Mouse (Mus musculus) E14TG2a.4 (cell line): ENCODE data around the gene Clec2l.
A peak's percentile ranks its signal among the peaks of the same experiment; 100 is the strongest.

Experiments
- H3K27me3 ChIP-seq: 2 replicates; pipeline ENCODE4 v1.6.1; 2014; ENCODE audit warnings: low read length, control low read depth; ENCODE audit not compliant: insufficient read depth
- H3K36me3 ChIP-seq: 2 replicates; pipeline ENCODE4 v1.6.1; 2014; ENCODE audit warnings: low read length, control low read depth; ENCODE audit not compliant: insufficient read depth
- H3K4me1 ChIP-seq: replicated peaks from 2 replicates; pipeline ENCODE4 v1.6.1; 2014; ENCODE audit warnings: low read depth, low read length, control low read depth
- H3K4me3 ChIP-seq: replicated peaks from 2 replicates; pipeline ENCODE4 v1.5.1; 2014; ENCODE audit warnings: mild to moderate bottlenecking, low read length
- H3K9me3 ChIP-seq: 2 replicates; pipeline ENCODE4 v1.6.1; 2014; ENCODE audit warnings: low read length, control low read depth
- CTCF ChIP-seq: conservative IDR thresholded peaks from 2 replicates; pipeline ENCODE4 v1.5.1; 2014; ENCODE audit warnings: low read length
- NANOG ChIP-seq: IDR thresholded peaks from 2 replicates; pipeline ENCODE4 v1.6.1; 2014; ENCODE audit warnings: borderline replicate concordance, low read length, mixed read lengths
- POU5F1 ChIP-seq: IDR thresholded peaks from 2 replicates; pipeline ENCODE4 v1.6.1; 2014; ENCODE audit warnings: low read length, borderline replicate concordance

Gene Clec2l

GRCm38 (mm10) chr6:38677629-38678028 is 14.8 kb downstream of the Clec2l start:
- no peak for TF ChIP-seq CTCF
- no peak for TF ChIP-seq NANOG
- TF ChIP-seq POU5F1: no peak
- H3K36me3 ChIP-seq: no peaks in the 10 kb centered on the region
- H3K9me3 ChIP-seq: no peaks in the 10 kb centered on the region
- H3K4me1 ChIP-seq: peaks cover 18% of the 10 kb centered on the region
- peak overlapping the region; percentile 68; the same call in 1 of the 2 replicates for H3K4me3 ChIP-seq
- H3K27me3 ChIP-seq: peaks cover 46% of the 10 kb centered on the region

GRCm38 (mm10) chr6:38682532-38682931 is 19.7 kb downstream of the Clec2l start:
- TF ChIP-seq POU5F1 (no peak), CTCF (no peak)
- no peak overlapping the region for H3K4me3 ChIP-seq
- H3K9me3 ChIP-seq: peaks cover 12% of the 10 kb centered on the region
- peaks cover 8% of the 10 kb centered on the region for H3K4me1 ChIP-seq
- peaks cover 14% of the 10 kb centered on the region for H3K27me3 ChIP-seq
- H3K36me3 ChIP-seq: no peaks in the 10 kb centered on the region

GRCm38 (mm10) chr6:38687216-38687615 is 24.3 kb downstream of the Clec2l start:
- H3K4me1 ChIP-seq: peaks cover 18% of the 10 kb centered on the region
- H3K4me3 ChIP-seq: no peak overlapping the region
- no peak for TF ChIP-seq POU5F1
- TF ChIP-seq CTCF: peak; percentile 88
- H3K36me3 ChIP-seq: no peaks in the 10 kb centered on the region
- H3K9me3 ChIP-seq: peaks cover 12% of the 10 kb centered on the region
- H3K27me3 ChIP-seq: no peaks in the 10 kb centered on the region

- H3K27me3 ChIP-seq: no peaks in the 10 kb centered on the region
- no peaks in the 10 kb centered on the region for H3K36me3 ChIP-seq
- H3K4me1 ChIP-seq: peaks cover 18% of the 10 kb centered on the region
- H3K4me3 ChIP-seq: no peak overlapping the region
- TF ChIP-seq NANOG (no peak), CTCF (no peak), POU5F1 (no peak)
- H3K9me3 ChIP-seq: peaks cover 3% of the 10 kb centered on the region
Observed at GRCm38 (mm10) chr6:38688841-38689240, 26.0 kb downstream of the Clec2l start.

GRCm38 (mm10) chr6:38690615-38691014 is 27.7 kb downstream of the Clec2l start:
- no peak for TF ChIP-seq NANOG
- TF ChIP-seq POU5F1: no peak
- Histone ChIP-seq H3K4me3 (no peak overlapping the region), H3K36me3 (no peaks in the 10 kb centered on the region), H3K4me1 (peaks cover 20% of the 10 kb centered on the region), H3K9me3 (no peaks in the 10 kb centered on the region), H3K27me3 (no peaks in the 10 kb centered on the region; the same call in 1 of the 2 replicates)

GRCm38 (mm10) chr6:38691052-38691451 is 28.2 kb downstream of the Clec2l start:
- Histone ChIP-seq H3K27me3 (no peaks in the 10 kb centered on the region; the same call in 1 of the 2 replicates), H3K36me3 (0 out of 2 replicates have a peak, but pooled peaks cover 1% of the 10 kb centered on the region), H3K4me3 (no peak overlapping the region), H3K9me3 (no peaks in the 10 kb centered on the region), H3K4me1 (peaks cover 23% of the 10 kb centered on the region)
- TF ChIP-seq CTCF (no peak), POU5F1 (no peak), NANOG (no peak)

GRCm38 (mm10) chr6:38692556-38692955 is 29.7 kb downstream of the Clec2l start:
- Histone ChIP-seq H3K36me3 (0 out of 2 replicates have a peak, but pooled peaks cover 7% of the 10 kb centered on the region), H3K4me3 (no peak overlapping the region), H3K27me3 (peaks cover 2% of the 10 kb centered on the region; the same call in 1 of the 2 replicates), H3K4me1 (peaks cover 24% of the 10 kb centered on the region), H3K9me3 (no peaks in the 10 kb centered on the region)
- TF ChIP-seq NANOG (no peak), CTCF (no peak), POU5F1 (no peak)

- TF ChIP-seq POU5F1 (no peak), NANOG (no peak), CTCF (peak; percentile 74)
Observed at GRCm38 (mm10) chr6:38695380-38696054, 32.6 kb downstream of the Clec2l start.

GRCm38 (mm10) chr6:38696570-38696969 is 33.7 kb downstream of the Clec2l start:
- H3K4me3 ChIP-seq: 0 out of 2 replicates have a peak overlapping the region, but pooled peaks have one; percentile 2
- peaks cover 24% of the 10 kb centered on the region; the same call in 1 of the 2 replicates for H3K36me3 ChIP-seq
- peaks cover 24% of the 10 kb centered on the region for H3K4me1 ChIP-seq
- H3K27me3 ChIP-seq: peaks cover 2% of the 10 kb centered on the region; the same call in 1 of the 2 replicates
- TF ChIP-seq NANOG (no peak), CTCF (no peak), POU5F1 (no peak)
- no peaks in the 10 kb centered on the region for H3K9me3 ChIP-seq

More at GRCm38 (mm10) chr6:38695380-38696054, 32.6 kb downstream of the Clec2l start:
- H3K4me1 ChIP-seq: peaks cover 28% of the 10 kb centered on the region
- H3K9me3 ChIP-seq: no peaks in the 10 kb centered on the region
- peaks cover 2% of the 10 kb centered on the region; the same call in 1 of the 2 replicates for H3K27me3 ChIP-seq
- no peak overlapping the region for H3K4me3 ChIP-seq
- peaks cover 21% of the 10 kb centered on the region; the same call in 1 of the 2 replicates for H3K36me3 ChIP-seq
